Mouse (Mus musculus): ENCODE results near the gene Frmd8. TPM values are rescaled to one million over a fixed set of nuclear protein-coding genes. Genes with fewer than 3 reads are reported as not detected.

The Frmd8 gene
- total RNA-seq, 4 experiments from 2014 or later, result 2.7 to 4.5 (median 3.0) TPM

GRCm38 (mm10) chr19:5840086-5840889 is 34.8 kb downstream of the Frmd8 start:
- DNase-seq (ENCODE audit: low spot score in 2 of 2), result no peak

GRCm38 (mm10) chr19:5839317-5840085 is 35.6 kb downstream of the Frmd8 start:
- DNase-seq (ENCODE audit: low spot score in 2 of 2), result no peak

- no peak for DNase-seq (ENCODE audit: low spot score in 2 of 2)
These were observed 36.2 kb downstream of the Frmd8 start for GRCm38 (mm10) chr19:5838892-5839165.

- DNase-seq (ENCODE audit: low spot score in 2 of 2), result no peak
These were observed 36.8 kb downstream of the Frmd8 start for GRCm38 (mm10) chr19:5838136-5838891.

GRCm38 (mm10) chr19:5837606-5838005 is 37.5 kb downstream of the Frmd8 start:
- no peak for DNase-seq (ENCODE audit: low spot score in 2 of 2)

GRCm38 (mm10) chr19:5836941-5837572 is 38.0 kb downstream of the Frmd8 start:
- DNase-seq (ENCODE audit: low spot score in 2 of 2), result no peak

GRCm38 (mm10) chr19:5835922-5836430 is 39.1 kb downstream of the Frmd8 start:
- DNase-seq (ENCODE audit: low spot score in 2 of 2), result no peak

GRCm38 (mm10) chr19:5835054-5835921 is 39.8 kb downstream of the Frmd8 start:
- no peak for DNase-seq (ENCODE audit: low spot score in 2 of 2)

GRCm38 (mm10) chr19:5834260-5834925 is 40.7 kb downstream of the Frmd8 start:
- no peak for DNase-seq (ENCODE audit: low spot score in 2 of 2)

- DNase-seq (ENCODE audit: low spot score in 2 of 2), result no peak
These were observed 41.6 kb downstream of the Frmd8 start for GRCm38 (mm10) chr19:5833287-5834100.

- no peak for DNase-seq (ENCODE audit: low spot score in 2 of 2)
These were observed 42.7 kb downstream of the Frmd8 start for GRCm38 (mm10) chr19:5832326-5832725.

- DNase-seq (ENCODE audit: low spot score in 2 of 2), result no peak
These were observed 43.1 kb downstream of the Frmd8 start for GRCm38 (mm10) chr19:5831958-5832320.

- DNase-seq (ENCODE audit: low spot score in 2 of 2), result no peak
These were observed 43.7 kb downstream of the Frmd8 start for GRCm38 (mm10) chr19:5831224-5831957.

- no peak for DNase-seq (ENCODE audit: low spot score in 2 of 2)
These were observed 44.3 kb downstream of the Frmd8 start for GRCm38 (mm10) chr19:5830776-5831175.

- no peak for DNase-seq (ENCODE audit: low spot score in 2 of 2)
These were observed 45.0 kb downstream of the Frmd8 start for GRCm38 (mm10) chr19:5829958-5830615.

- DNase-seq (ENCODE audit: low spot score in 2 of 2), result no peak
These were observed 46.2 kb downstream of the Frmd8 start for GRCm38 (mm10) chr19:5828905-5829304.

- no peak for DNase-seq (ENCODE audit: low spot score in 2 of 2)
These were observed 46.9 kb downstream of the Frmd8 start for GRCm38 (mm10) chr19:5828155-5828554.
